Mouse (Mus musculus): Measurements from ENCODE around the gene Akap3. TPM values are rescaled to one million over a fixed set of nuclear protein-coding genes. Genes with fewer than 3 reads are reported as not detected.

Akap3 gene
- total RNA-seq, 2 experiments from 2014 or later: not detected

Other genes starting within 250 kb of the Akap3 start
- 1 to 10 TPM; 2.5 to 3.2 TPM for gene Kcna1, start 206.7 kb upstream of the Akap3 start, total RNA-seq (2021)
- gene Kcna6, start 112.4 kb upstream of the Akap3 start, total RNA-seq (2021): 1 to 10 TPM; 1.2 to 2.2 TPM
- 100 to 1,000 TPM; 774 to 795 TPM for gene Ndufa9, start 4.0 kb upstream of the Akap3 start, total RNA-seq (2021)
- gene Dyrk4, start 68.7 kb downstream of the Akap3 start, total RNA-seq (2021): not detected
- gene Rad51ap1, start 86.5 kb downstream of the Akap3 start, total RNA-seq (2021): 1 to 10 TPM; 1.1 to 2.7 TPM
- 10 to 100 TPM; 10.8 to 14.5 TPM for gene D6Wsu163e, start 86.9 kb downstream of the Akap3 start, total RNA-seq (2021)
- gene Fgf6, start 162.5 kb downstream of the Akap3 start, total RNA-seq (2021): under 1 TPM; 0.26 to 0.53 TPM
- not detected for gene Fgf23, start 219.8 kb downstream of the Akap3 start, total RNA-seq (2021)

All from heart, postnatal 25 days (tissue).